Mouse (Mus musculus) heart, adult 8-10 months (tissue): ENCODE data around the gene Tmem88b. TPM values are rescaled to one million over a fixed set of nuclear protein-coding genes. Genes with fewer than 3 reads are reported as not detected.
A peak's percentile ranks its signal among the peaks of the same experiment; 100 is the strongest.
"Not testable (repeated sequence)": the region's sequence is repeated elsewhere in the genome, so short reads cannot be mapped to it uniquely, and the experiment has no call there.

Source experiments
- DNase-seq: peaks from one replicate; pipeline ENCODE4 v3.0.0; 2022; ENCODE audit warnings: low spot score
- total RNA-seq, 4 experiments: library from RNA; stranded (reverse); gene quantifications; 2 replicates each; pipeline ENCODE4 v1.2.4; 2022

The Tmem88b gene
- total RNA-seq, 4 experiments from 2014 or later = 0.66 to 1.1 (median 0.81) TPM

- not testable (repeated sequence) for DNase-seq
These were observed 3.2 kb upstream of the Tmem88b start for GRCm38 (mm10) chr4:155788833-155789232.

- no peak for DNase-seq
These were observed 2.6 kb upstream of the Tmem88b start for GRCm38 (mm10) chr4:155788300-155788699.

- DNase-seq = no peak
These were observed 428 bp downstream of the Tmem88b start for GRCm38 (mm10) chr4:155785246-155785645.

- peak; percentile 87 for DNase-seq
These were observed 1.5 kb downstream of the Tmem88b start for GRCm38 (mm10) chr4:155784081-155784701.

GRCm38 (mm10) chr4:155783486-155784080 lies 2.1 kb downstream of the Tmem88b start:
- no peak for DNase-seq

GRCm38 (mm10) chr4:155780895-155781294 lies 4.8 kb downstream of the Tmem88b start:
- peak; percentile 88 for DNase-seq

GRCm38 (mm10) chr4:155779498-155779897 lies 6.2 kb downstream of the Tmem88b start:
- DNase-seq = no peak

- DNase-seq = no peak
These were observed 7.9 kb downstream of the Tmem88b start for GRCm38 (mm10) chr4:155777816-155778215.

GRCm38 (mm10) chr4:155776704-155777335 lies 8.9 kb downstream of the Tmem88b start:
- no peak for DNase-seq

GRCm38 (mm10) chr4:155775855-155776254 lies 9.8 kb downstream of the Tmem88b start:
- peak; percentile 56 for DNase-seq

- DNase-seq = peak; percentile 90
These were observed 10.5 kb downstream of the Tmem88b start for GRCm38 (mm10) chr4:155774971-155775740.

GRCm38 (mm10) chr4:155774280-155774754 lies 11.4 kb downstream of the Tmem88b start, which contains the start of gene Vwa1:
Vwa1 (minus strand) TSS chr4:155774698.
- peak; percentile 92 for DNase-seq

GRCm38 (mm10) chr4:155773335-155774078 lies 12.2 kb downstream of the Tmem88b start:
- no peak for DNase-seq

GRCm38 (mm10) chr4:155772786-155773185 lies 12.9 kb downstream of the Tmem88b start:
- DNase-seq = no peak

GRCm38 (mm10) chr4:155771706-155772105 lies 14.0 kb downstream of the Tmem88b start:
- no peak for DNase-seq

GRCm38 (mm10) chr4:155770626-155771025 lies 15.0 kb downstream of the Tmem88b start:
- no peak for DNase-seq

- peak; percentile 88 for DNase-seq
These were observed 15.7 kb downstream of the Tmem88b start for GRCm38 (mm10) chr4:155769880-155770512.

GRCm38 (mm10) chr4:155769496-155769879 lies 16.2 kb downstream of the Tmem88b start:
- no peak for DNase-seq

- no peak for DNase-seq
These were observed 23.3 kb downstream of the Tmem88b start for GRCm38 (mm10) chr4:155762357-155762756.

- no peak for DNase-seq
These were observed 24.1 kb downstream of the Tmem88b start for GRCm38 (mm10) chr4:155761356-155762099.
